In genomic region chr17:30792396-30792795, GRCm38 (mm10) we compare ENCODE assay signal across 32 mouse cellular contexts.
"Had no signal": no experiment of that assay in that cellular context is flagged by ENCODE, and none has a peak within 500 bp of the region (broad histone marks: within the 10 kb centered on the region; RNA-seq: fewer than 3 reads in every experiment).

No protein-coding gene starts in this region.

- H3K36me3 ChIP-seq: limb, embryonic 10.5 days; limb, embryonic 12.5 days; limb, embryonic 13.5 days; limb, embryonic 15.5 days; liver, embryonic 12.5 days; liver, embryonic 13.5 days; liver, embryonic 15.5 days; lung, embryonic 15.5 days; midbrain, embryonic 10.5 days; midbrain, embryonic 12.5 days; midbrain, embryonic 13.5 days; midbrain, embryonic 15.5 days; neural tube, embryonic 12.5 days had no signal

- H3K4me1 ChIP-seq: limb, embryonic 10.5 days; limb, embryonic 12.5 days; limb, embryonic 13.5 days; limb, embryonic 15.5 days; liver, embryonic 12.5 days; liver, embryonic 13.5 days; liver, embryonic 15.5 days; lung, embryonic 15.5 days; megakaryocyte, embryonic 14.5 days; midbrain, embryonic 10.5 days; midbrain, embryonic 12.5 days; midbrain, embryonic 13.5 days; midbrain, embryonic 15.5 days; neural tube, embryonic 12.5 days had no signal

- H3K4me2 ChIP-seq: limb, embryonic 12.5 days; limb, embryonic 13.5 days; limb, embryonic 15.5 days; liver, embryonic 11.5 days; liver, embryonic 12.5 days; liver, embryonic 13.5 days; liver, embryonic 15.5 days; lung, embryonic 14.5 days; lung, embryonic 15.5 days; midbrain, embryonic 11.5 days; midbrain, embryonic 12.5 days; midbrain, embryonic 13.5 days; midbrain, embryonic 15.5 days; neural tube, embryonic 12.5 days had no signal

- H3K27ac ChIP-seq: limb, embryonic 10.5 days; limb, embryonic 12.5 days; limb, embryonic 13.5 days; limb, embryonic 15.5 days; liver, embryonic 12.5 days; liver, embryonic 13.5 days; liver, embryonic 14.5 days; liver, embryonic 15.5 days; lung, embryonic 15.5 days; macrophage; midbrain, embryonic 10.5 days; midbrain, embryonic 12.5 days; midbrain, embryonic 13.5 days; midbrain, embryonic 15.5 days; neural tube, embryonic 12.5 days had no signal

- DNase-seq: left cerebral cortex, postnatal 4 days; liver; liver, embryonic 13.5 days; liver, postnatal 0 days; lung, adult 18-20 months; lung, adult 2 months; lung, embryonic 14.5 days; lung, postnatal 10 days; lung, postnatal 14 days; lung, postnatal 36 days; lung, postnatal 4 days; midbrain, embryonic 14.5 days had no signal

- H3K4me3 ChIP-seq: limb, embryonic 10.5 days; limb, embryonic 12.5 days; limb, embryonic 13.5 days; limb, embryonic 15.5 days; liver, embryonic 12.5 days; liver, embryonic 13.5 days; liver, embryonic 15.5 days; lung, embryonic 15.5 days; megakaryocyte, embryonic 14.5 days; midbrain, embryonic 10.5 days; midbrain, embryonic 12.5 days; midbrain, embryonic 13.5 days; midbrain, embryonic 15.5 days; myocyte; neural tube, embryonic 12.5 days had no signal

- ATAC-seq: liver, embryonic 12.5 days; liver, postnatal 0 days; lung, postnatal 0 days; midbrain, embryonic 13.5 days; midbrain, embryonic 15.5 days; midbrain, embryonic 16.5 days had no signal

- H3K9ac ChIP-seq: limb, embryonic 12.5 days; limb, embryonic 13.5 days; limb, embryonic 15.5 days; liver, embryonic 12.5 days; liver, embryonic 13.5 days; liver, embryonic 14.5 days; liver, embryonic 15.5 days; liver, postnatal 0 days; lung, embryonic 14.5 days; lung, embryonic 15.5 days; midbrain, embryonic 12.5 days; midbrain, embryonic 13.5 days; midbrain, embryonic 15.5 days; neural tube, embryonic 12.5 days had no signal

- H3K27me3 ChIP-seq: limb, embryonic 12.5 days; limb, embryonic 13.5 days; limb, embryonic 15.5 days; liver, embryonic 12.5 days; liver, embryonic 13.5 days; liver, embryonic 15.5 days; lung, embryonic 15.5 days; megakaryocyte, embryonic 14.5 days; midbrain, embryonic 12.5 days; midbrain, embryonic 13.5 days; midbrain, embryonic 15.5 days; neural tube, embryonic 12.5 days had no signal

- H3K9me3 ChIP-seq: limb, embryonic 10.5 days; limb, embryonic 12.5 days; limb, embryonic 13.5 days; limb, embryonic 15.5 days; liver, embryonic 12.5 days; liver, embryonic 13.5 days; liver, embryonic 15.5 days; lung, embryonic 15.5 days; midbrain, embryonic 10.5 days; midbrain, embryonic 12.5 days; midbrain, embryonic 13.5 days; midbrain, embryonic 15.5 days; neural tube, embryonic 12.5 days had no signal
